Mouse (Mus musculus) embryonic facial prominence, embryonic 13.5 days (tissue): ENCODE measurements around the gene Mcm5. TPM values are rescaled to one million over a fixed set of nuclear protein-coding genes. Genes with fewer than 3 reads are reported as not detected.

ENCODE experiments used
- ATAC-seq: fragments of 200-750 bp; cut with Nextera tagmentation; 2 replicates; pipeline ENCODE4 v1.8.0; 2017; ENCODE audit warnings: low read depth; ENCODE audit not compliant: insufficient number of reproducible peaks, insufficient read depth, low FRiP score, low TSS enrichment
- H3K27ac ChIP-seq: fragments of 300-500 bp; sonication (generic); 2 replicates; pipeline ENCODE4 v1.5.1; 2015; ENCODE audit warnings: moderate library complexity, mild to moderate bottlenecking, inconsistent platforms
- H3K27me3 ChIP-seq: fragments of 300-500 bp; sonication (generic); 2 replicates; pipeline ENCODE4 v1.6.1; 2015; ENCODE audit warnings: mild to moderate bottlenecking, inconsistent platforms
- H3K36me3 ChIP-seq: fragments of 300-500 bp; sonication (generic); 2 replicates; pipeline ENCODE4 v1.6.1; 2015; ENCODE audit warnings: mild to moderate bottlenecking, inconsistent platforms
- H3K4me1 ChIP-seq: fragments of 300-500 bp; sonication (generic); 2 replicates; pipeline ENCODE4 v1.6.1; 2015; ENCODE audit warnings: inconsistent platforms
- H3K4me2 ChIP-seq: fragments of 300-500 bp; sonication (generic); 2 replicates; pipeline ENCODE4 v1.6.1; 2015; ENCODE audit warnings: moderate library complexity, mild to moderate bottlenecking, inconsistent platforms
- H3K4me3 ChIP-seq: fragments of 300-500 bp; sonication (generic); 2 replicates; pipeline ENCODE4 v1.5.1; 2015; ENCODE audit warnings: mild to moderate bottlenecking, inconsistent platforms
- H3K9ac ChIP-seq: fragments of 300-500 bp; sonication (generic); 2 replicates; pipeline ENCODE4 v1.6.1; 2015; ENCODE audit warnings: mild to moderate bottlenecking, inconsistent platforms
- H3K9me3 ChIP-seq: fragments of 300-500 bp; sonication (generic); 2 replicates; pipeline ENCODE4 v1.6.1; 2016; ENCODE audit warnings: inconsistent platforms
- WGBS: fragments of 180-500 bp; shearing (Covaris S2); methylation state at CpG from one replicate; pipeline ENCODE4 v1.1.7; 2015; ENCODE audit warnings: mixed read lengths; 5-methylcytosine and 5-hydroxymethylcytosine counted together
- polyA plus RNA-seq: library from polyadenylated mRNA; unstranded; fragments of >200 nt; fragmentation: Nextera tagmentation; extraction: Ambion mirVana; gene quantifications from 2 replicates; pipeline ENCODE4 v1.2.1, GENCODE M21; 2015

Mcm5 gene
- polyA plus RNA-seq, 1 experiment from 2014 or later: 177 TPM

GRCm38 (mm10) chr8:75103376-75103878, 5.9 kb upstream of the Mcm5 start:
- no peak overlapping the region for H3K27ac ChIP-seq
- no peaks in the 10 kb centered on the region for H3K9me3 ChIP-seq
- H3K27me3 ChIP-seq: no peaks in the 10 kb centered on the region
- 45% methylated on average over 8 of the region's 8 CpGs for WGBS
- peaks cover 18% of the 10 kb centered on the region; the same call in 1 of the 2 replicates for H3K36me3 ChIP-seq
- H3K9ac ChIP-seq: no peak overlapping the region
- 0 out of 2 replicates have a peak, but pooled peaks cover 2% of the 10 kb centered on the region for H3K4me1 ChIP-seq
- no peak overlapping the region for H3K4me3 ChIP-seq
- H3K4me2 ChIP-seq: no peak overlapping the region
- ATAC-seq: no peak

- WGBS: under 1% methylated on average over 9 of the region's 9 CpGs
Measured at GRCm38 (mm10) chr8:75108527-75109235, 688 bp upstream of the Mcm5 start.

GRCm38 (mm10) chr8:75110093-75110492, 724 bp downstream of the Mcm5 start:
- Histone ChIP-seq H3K9me3 (no peaks in the 10 kb centered on the region), H3K27me3 (no peaks in the 10 kb centered on the region)

More at GRCm38 (mm10) chr8:75108527-75109235, 688 bp upstream of the Mcm5 start:
- H3K9ac ChIP-seq: peak overlapping the region; percentile 87
- H3K27ac ChIP-seq: peak overlapping the region; percentile 92
- peak overlapping the region; percentile 81 for H3K4me3 ChIP-seq
- H3K4me1 ChIP-seq: peaks cover 25% of the 10 kb centered on the region
- no peaks in the 10 kb centered on the region for H3K9me3 ChIP-seq
- H3K27me3 ChIP-seq: no peaks in the 10 kb centered on the region
- H3K4me2 ChIP-seq: peak overlapping the region; percentile 66
- H3K36me3 ChIP-seq: peaks cover 20% of the 10 kb centered on the region
- ATAC-seq: peak; percentile 59

GRCm38 (mm10) chr8:75118505-75118904, 9.1 kb downstream of the Mcm5 start:
- Histone ChIP-seq H3K9ac (no peak overlapping the region), H3K4me2 (no peak overlapping the region), H3K36me3 (peaks cover 99% of the 10 kb centered on the region), H3K9me3 (no peaks in the 10 kb centered on the region), H3K27ac (no peak overlapping the region), H3K27me3 (no peaks in the 10 kb centered on the region), H3K4me1 (no peaks in the 10 kb centered on the region), H3K4me3 (no peak overlapping the region)
- ATAC-seq: no peak
- WGBS: 89% methylated on average over 1 of the region's 1 CpGs

More at GRCm38 (mm10) chr8:75110093-75110492, 724 bp downstream of the Mcm5 start:
- 19% methylated on average over 13 of the region's 13 CpGs for WGBS
- peak overlapping the region; percentile 97 for H3K4me2 ChIP-seq
- H3K4me3 ChIP-seq: peak overlapping the region; percentile 81
- H3K36me3 ChIP-seq: peaks cover 34% of the 10 kb centered on the region
- peaks cover 25% of the 10 kb centered on the region for H3K4me1 ChIP-seq
- peak overlapping the region; percentile 86 for H3K9ac ChIP-seq
- H3K27ac ChIP-seq: no peak overlapping the region
- no peak for ATAC-seq

- Histone ChIP-seq H3K27ac (no peak overlapping the region), H3K4me1 (no peaks in the 10 kb centered on the region), H3K9me3 (no peaks in the 10 kb centered on the region), H3K4me2 (no peak overlapping the region), H3K27me3 (no peaks in the 10 kb centered on the region), H3K9ac (no peak overlapping the region), H3K4me3 (no peak overlapping the region), H3K36me3 (peaks cover 99% of the 10 kb centered on the region)
- 94% methylated on average over 2 of the region's 2 CpGs for WGBS
- no peak for ATAC-seq
Measured at GRCm38 (mm10) chr8:75119287-75119686, 9.9 kb downstream of the Mcm5 start.

- Histone ChIP-seq H3K36me3 (peaks cover 99% of the 10 kb centered on the region), H3K9ac (no peak overlapping the region), H3K4me3 (no peak overlapping the region), H3K4me1 (no peaks in the 10 kb centered on the region), H3K4me2 (no peak overlapping the region), H3K27ac (no peak overlapping the region), H3K9me3 (no peaks in the 10 kb centered on the region), H3K27me3 (no peaks in the 10 kb centered on the region)
- ATAC-seq: no peak
- 93% methylated on average over 2 of the region's 2 CpGs for WGBS
Measured at GRCm38 (mm10) chr8:75119747-75120146, 10.4 kb downstream of the Mcm5 start.

- Histone ChIP-seq H3K4me1 (no peaks in the 10 kb centered on the region), H3K9me3 (no peaks in the 10 kb centered on the region), H3K36me3 (peaks cover 77% of the 10 kb centered on the region), H3K27me3 (no peaks in the 10 kb centered on the region), H3K4me3 (no peak overlapping the region), H3K27ac (no peak overlapping the region), H3K4me2 (no peak overlapping the region), H3K9ac (no peak overlapping the region)
- ATAC-seq: no peak
- WGBS: 86% methylated on average over 1 of the region's 1 CpGs
Measured at GRCm38 (mm10) chr8:75127406-75127805, 18.0 kb downstream of the Mcm5 start.

- Histone ChIP-seq H3K27ac (no peak overlapping the region), H3K4me3 (no peak overlapping the region), H3K9me3 (no peaks in the 10 kb centered on the region), H3K9ac (no peak overlapping the region), H3K4me1 (no peaks in the 10 kb centered on the region), H3K36me3 (peaks cover 26% of the 10 kb centered on the region), H3K27me3 (no peaks in the 10 kb centered on the region), H3K4me2 (no peak overlapping the region)
- WGBS: 12% methylated on average over 3 of the region's 3 CpGs
- ATAC-seq: no peak
Measured at GRCm38 (mm10) chr8:75132485-75132884, 23.1 kb downstream of the Mcm5 start.

- no peaks in the 10 kb centered on the region for H3K4me1 ChIP-seq
- H3K4me2 ChIP-seq: no peak overlapping the region
- H3K27ac ChIP-seq: no peak overlapping the region
- no peak overlapping the region for H3K9ac ChIP-seq
- H3K36me3 ChIP-seq: peaks cover 18% of the 10 kb centered on the region
- WGBS: 64% methylated on average over 2 of the region's 2 CpGs
- no peak for ATAC-seq
- no peaks in the 10 kb centered on the region for H3K27me3 ChIP-seq
- H3K4me3 ChIP-seq: no peak overlapping the region
- H3K9me3 ChIP-seq: no peaks in the 10 kb centered on the region
Measured at GRCm38 (mm10) chr8:75133399-75133798, 24.0 kb downstream of the Mcm5 start.

GRCm38 (mm10) chr8:75134603-75135391, 25.4 kb downstream of the Mcm5 start:
- H3K9me3 ChIP-seq: no peaks in the 10 kb centered on the region
- WGBS: 67% methylated on average over 2 of the region's 2 CpGs
- no peak overlapping the region for H3K9ac ChIP-seq
- peaks cover 6% of the 10 kb centered on the region for H3K36me3 ChIP-seq
- H3K27ac ChIP-seq: no peak overlapping the region
- no peaks in the 10 kb centered on the region for H3K4me1 ChIP-seq
- no peaks in the 10 kb centered on the region for H3K27me3 ChIP-seq
- H3K4me2 ChIP-seq: no peak overlapping the region
- H3K4me3 ChIP-seq: no peak overlapping the region
- no peak for ATAC-seq

- H3K27me3 ChIP-seq: no peaks in the 10 kb centered on the region
- no peak overlapping the region for H3K9ac ChIP-seq
- H3K9me3 ChIP-seq: no peaks in the 10 kb centered on the region
- WGBS: 75% methylated on average over 1 of the region's 1 CpGs
- H3K4me2 ChIP-seq: no peak overlapping the region
- H3K27ac ChIP-seq: no peak overlapping the region
- H3K4me1 ChIP-seq: no peaks in the 10 kb centered on the region
- no peaks in the 10 kb centered on the region for H3K36me3 ChIP-seq
- ATAC-seq: no peak
- no peak overlapping the region for H3K4me3 ChIP-seq
Measured at GRCm38 (mm10) chr8:75135756-75136155, 26.4 kb downstream of the Mcm5 start.
